Comparison of ENCODE assay signal across 7 mouse cellular contexts in the genomic region with DNA sequence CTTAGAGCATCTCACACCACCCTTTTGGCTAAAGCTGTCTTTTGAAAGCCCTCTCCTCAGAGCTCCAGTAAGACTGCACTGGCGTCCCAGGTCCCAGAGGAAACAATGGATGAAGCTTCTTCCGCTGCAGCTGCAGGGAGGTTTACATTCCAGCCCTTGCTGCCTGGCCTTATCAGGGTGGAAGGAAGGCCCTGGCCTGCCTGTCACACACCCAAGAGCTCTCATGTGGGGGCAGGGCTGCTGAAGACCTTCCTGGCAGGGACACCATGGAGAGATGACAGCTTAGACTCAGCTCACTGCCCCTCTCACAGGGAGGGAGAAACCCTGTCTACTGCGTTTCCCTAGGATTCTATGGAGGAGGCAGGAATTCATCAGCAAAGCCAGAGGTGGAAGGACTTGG.
DNase-seq lines count a peak whose midpoint lies in the region; ATAC-seq and TF ChIP-seq lines count a peak whose summit lies in the region.

No protein-coding gene starts in this region.

- TF ChIP-seq POLR2A in MEL (IDR thresholded peaks at IDR 0.05; ENCODE audit: control insufficient read depth in 1 of 2, insufficient read depth in 1 of 2, low read depth in 1 of 2, low read length in 2 of 2, poor library complexity in 1 of 2) = no peak

- DNase-seq in MEL (ENCODE audit: low read depth, low spot score) = peak; percentile 47
- peak; percentile 76 for DNase-seq in heart, postnatal 4 days
- peak; percentile 44 for DNase-seq in liver, postnatal 0 days
- DNase-seq in left cerebral cortex, postnatal 36 days (ENCODE audit: low spot score in 2 of 2) = no peak
- DNase-seq in layer of hippocampus, adult 18-20 months (ENCODE audit: low spot score in 2 of 2) = no peak
- DNase-seq in urinary bladder, postnatal 25 days (ENCODE audit: low spot score) = no peak

- no peak for TF ChIP-seq RAD21 in MEL (IDR thresholded peaks at IDR 0.05; ENCODE audit: low read depth, low read length)

- no peak overlapping the region for H3K4me3 ChIP-seq in MEL (ENCODE audit: control insufficient read depth in 1 of 2, insufficient read depth in 1 of 2, low read depth in 2 of 2, low read length in 2 of 2)
- H3K4me3 ChIP-seq in brown adipose tissue, adult 24 weeks (ENCODE audit: insufficient read depth, low read depth, low read length) = no peak overlapping the region
- H3K4me3 ChIP-seq in liver, postnatal 0 days (ENCODE audit: low read depth, low read length) = no peak overlapping the region

- H3K4me2 ChIP-seq in liver, postnatal 0 days (ENCODE audit: low read depth, low read length) = no peak overlapping the region

- intact Hi-C loops in left cerebral cortex, postnatal 36 days (cut with DNase I) = loop anchor here (5.0 kb wide), 1 partner anchor 560 kb away; no protein-coding TSS in a partner anchor

- H3K9me3 ChIP-seq in MEL (replicated peaks; ENCODE audit: insufficient read depth, low read length) = no peaks in the 10 kb centered on the region
- H3K9me3 ChIP-seq in liver, postnatal 0 days (ENCODE audit: low read length) = no peaks in the 10 kb centered on the region

- H3K9ac ChIP-seq in MEL (ENCODE audit: control insufficient read depth, low read depth, low read length, poor library complexity, severe bottlenecking) = no peak overlapping the region
- H3K9ac ChIP-seq in liver, postnatal 0 days (replicated peaks) = no peak overlapping the region

- TF ChIP-seq EP300 in MEL (IDR thresholded peaks at IDR 0.05; ENCODE audit: low read depth in 1 of 2, low read length in 2 of 2) = 0 out of 4 replicates have a peak, but pooled peaks of 1 of the 2 experiments have one; percentile 7
- no peak for TF ChIP-seq EP300 in liver, postnatal 0 days (IDR thresholded peaks at IDR 0.05; ENCODE audit: low read depth)

- peaks cover 0 to 9% of the 10 kb centered on the region in 2 experiments for H3K4me1 ChIP-seq in MEL (ENCODE audit: control insufficient read depth in 1 of 2, insufficient read depth in 2 of 2, low read length in 2 of 2)
- H3K4me1 ChIP-seq in brown adipose tissue, adult 24 weeks (ENCODE audit: control insufficient read depth, insufficient read depth, insufficient read length, low read length) = peaks cover 5% of the 10 kb centered on the region; the same call in 1 of the 2 replicates
- 0 out of 2 replicates have a peak, but pooled peaks cover 7% of the 10 kb centered on the region for H3K4me1 ChIP-seq in liver, postnatal 0 days (ENCODE audit: insufficient read depth)

- TF ChIP-seq CTCF in MEL (IDR thresholded peaks at IDR 0.05 in 2 of 3, conservative IDR thresholded peaks at IDR 0.05 in 1 of 3; ENCODE audit: control insufficient read depth in 1 of 3, insufficient read depth in 1 of 3, low read depth in 2 of 3, low read length in 3 of 3, poor library complexity in 1 of 3, severe bottlenecking in 1 of 3) = no peak
- TF ChIP-seq CTCF in liver, postnatal 0 days (IDR thresholded peaks at IDR 0.05; ENCODE audit: low read depth) = no peak

- no peaks in the 10 kb centered on the region for H3K36me3 ChIP-seq in MEL (ENCODE audit: control insufficient read depth in 1 of 2, insufficient read depth in 2 of 2, low read length in 2 of 2)
- no peaks in the 10 kb centered on the region for H3K36me3 ChIP-seq in liver, postnatal 0 days (replicated peaks; ENCODE audit: insufficient read depth, low read length)

- H3K79me2 ChIP-seq in MEL (ENCODE audit: control insufficient read depth, insufficient read depth, low read length, poor library complexity) = no peaks in the 10 kb centered on the region; the same call in 1 of the 2 replicates

- H3K27me3 ChIP-seq in MEL (ENCODE audit: control insufficient read depth in 1 of 2, insufficient read depth in 2 of 2, low read length in 2 of 2) = no peaks in the 10 kb centered on the region
- H3K27me3 ChIP-seq in liver, postnatal 0 days (ENCODE audit: insufficient read depth, low read length) = no peaks in the 10 kb centered on the region

- ATAC-seq in liver, postnatal 0 days = peak; percentile 64

- no peak overlapping the region for H3K27ac ChIP-seq in MEL (ENCODE audit: control insufficient read depth, low read depth, low read length)
- peak overlapping the region; percentile 60 for H3K27ac ChIP-seq in brown adipose tissue, adult 24 weeks (replicated peaks; ENCODE audit: low read depth, low read length)
- peak overlapping the region; percentile 39; the same call in 1 of the 2 replicates for H3K27ac ChIP-seq in liver, postnatal 0 days (ENCODE audit: low read depth)

- WGBS in liver, postnatal 0 days (ENCODE audit: insufficient replicate concordance) = 17% methylated on average over 3 of the region's 3 CpGs

TF ChIP-seq in MEL, 35 proteins besides CTCF, POLR2A, EP300 and RAD21:
- TF ChIP-seq MAZ (IDR thresholded peaks at IDR 0.05; ENCODE audit: low read depth, low read length) (no peak), MYC (IDR thresholded peaks at IDR 0.05; ENCODE audit: low read depth, low read length) (no peak), ZNF384 (IDR thresholded peaks at IDR 0.05; ENCODE audit: low read depth, low read length) (no peak), MAFK (IDR thresholded peaks at IDR 0.05; ENCODE audit: borderline replicate concordance, low read depth, low read length) (no peak), POLR2AphosphoS5 (IDR thresholded peaks at IDR 0.05; ENCODE audit: borderline replicate concordance, low read depth, low read length) (no peak), JUND (IDR thresholded peaks at IDR 0.05; ENCODE audit: low read depth, low read length) (no peak), E2F4 (IDR thresholded peaks at IDR 0.05; ENCODE audit: borderline replicate concordance, low read depth, low read length) (no peak), TBP (IDR thresholded peaks at IDR 0.05; ENCODE audit: low read depth, low read length) (no peak), GABPA (IDR thresholded peaks at IDR 0.05; ENCODE audit: low read depth, low read length) (no peak), POLR2AphosphoS2 (IDR thresholded peaks at IDR 0.05; ENCODE audit: low read length) (no peak), ELF1 (IDR thresholded peaks at IDR 0.05; ENCODE audit: low read depth, low read length) (no peak)

Comparison
In these comparisons a context has a peak if more than half of its experiments do, and no peak if none do; other contexts are left out.
1. DNase-seq: peak in MEL (single experiment), heart, postnatal 4 days (single experiment) and liver, postnatal 0 days (single experiment); none in left cerebral cortex, postnatal 36 days (0 of 2), layer of hippocampus, adult 18-20 months (0 of 2) and urinary bladder, postnatal 25 days (single experiment).